Mouse (Mus musculus): Measurements from ENCODE around the gene Tmem106c. TPM values are rescaled to one million over a fixed set of nuclear protein-coding genes. Genes with fewer than 3 reads are reported as not detected.

Tmem106c gene
- 26.0 TPM for polyA plus RNA-seq (2017; shearing (Covaris generic))

DNA sequence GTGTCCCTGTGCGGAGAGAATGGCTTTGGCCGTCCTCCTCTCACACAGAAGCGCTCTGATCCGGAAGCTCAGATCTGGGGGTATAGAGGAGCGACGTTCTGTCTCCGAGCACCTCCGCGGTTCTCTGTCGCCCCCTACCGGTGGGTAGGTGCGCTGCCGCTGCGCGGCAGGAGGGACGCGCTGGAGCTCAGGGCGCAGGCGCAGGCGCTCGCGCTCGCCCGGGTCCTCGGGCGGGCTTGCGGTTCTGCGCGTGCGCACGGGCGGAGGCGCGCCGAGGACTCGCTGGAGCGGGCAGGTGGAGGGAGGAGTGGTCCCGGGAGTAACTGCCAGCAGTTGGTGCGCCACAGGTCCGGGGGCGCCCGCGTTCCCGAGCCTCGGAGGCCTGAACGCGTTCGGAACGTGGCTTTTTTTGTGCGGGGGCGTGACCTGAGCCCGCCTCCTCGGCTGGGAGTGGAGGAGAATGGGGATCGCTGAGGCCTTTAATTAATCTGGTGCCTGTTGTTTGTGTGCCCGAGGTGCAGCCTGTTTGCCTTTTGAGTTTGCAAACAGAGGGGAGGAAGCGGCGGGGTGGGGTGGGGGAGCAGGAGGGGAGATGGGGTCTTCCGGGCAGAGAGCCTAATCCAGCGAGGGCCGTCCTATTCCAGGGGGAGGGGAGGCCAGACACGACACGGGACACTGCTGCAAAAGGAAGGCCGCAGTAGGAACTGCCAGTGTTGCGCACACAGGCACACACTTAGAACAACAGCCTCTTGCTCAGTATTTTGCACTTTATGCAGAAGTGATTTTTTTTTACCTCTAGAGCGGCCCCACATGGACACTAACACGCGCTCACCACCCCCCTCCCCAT lies at the start of gene Tmem106c:
Gene Tmem106c, plus strand, starts transcription at position 212 of the 847 bp plus-strand sequence.

DNA sequence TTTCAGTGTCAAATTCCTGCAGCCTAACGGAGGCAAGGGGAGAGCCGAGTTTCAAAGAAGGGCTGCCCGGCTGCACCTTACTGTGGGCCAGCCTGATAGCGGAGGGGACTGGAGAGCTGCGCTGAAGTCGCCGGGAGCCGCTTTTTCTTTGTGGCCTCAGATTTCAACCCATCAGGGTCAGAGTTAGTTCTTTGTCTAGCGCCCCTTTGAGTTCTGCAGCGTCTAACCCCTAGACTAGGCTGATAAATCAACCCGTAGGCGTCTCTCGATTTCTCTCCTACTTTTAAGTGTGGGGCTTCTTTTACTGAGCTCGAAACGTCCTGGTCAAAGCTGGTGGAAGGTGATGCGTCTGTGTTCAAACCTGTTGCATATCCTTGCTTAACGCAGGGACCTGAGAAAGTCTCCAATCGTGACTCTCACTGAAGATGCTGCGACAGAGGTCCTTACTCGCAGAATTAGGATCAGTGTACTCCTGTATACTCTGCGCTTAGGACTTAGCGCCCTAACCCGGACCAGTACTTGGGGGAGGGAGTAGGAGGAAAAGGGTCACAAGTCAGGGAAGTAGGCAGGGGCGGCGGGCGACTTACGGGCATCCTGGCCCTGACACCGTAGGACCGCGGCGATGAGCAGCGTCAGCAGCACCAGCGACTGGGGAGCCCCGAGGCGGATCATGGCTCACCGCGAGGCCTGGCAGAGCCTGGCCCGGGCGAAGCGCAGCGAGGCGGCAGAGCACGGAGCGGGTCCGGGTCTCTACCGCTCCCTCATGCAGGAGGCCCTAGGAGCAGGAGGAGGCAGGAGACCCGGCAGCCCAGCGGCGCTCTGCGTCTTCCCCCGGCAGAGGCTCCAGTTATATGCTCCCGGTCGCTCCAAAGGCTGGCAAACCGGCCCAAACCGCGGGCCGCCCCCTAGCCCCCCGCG lies 40.1 kb downstream of the Tmem106c start, which contains the start of gene Col2a1:
Gene Col2a1, minus strand, starts transcription at position 874 of the 918 bp plus-strand sequence.

Other genes with a start within 250 kb of the Tmem106c start
- 0.12 TPM for gene Endou, start 232.9 kb upstream of the Tmem106c start, polyA plus RNA-seq (2017; shearing (Covaris generic))
- 2.5 TPM for gene Rapgef3, start 196.2 kb upstream of the Tmem106c start, polyA plus RNA-seq (2017; shearing (Covaris generic))
- 57.0 TPM for gene Slc48a1, start 185.7 kb upstream of the Tmem106c start, polyA plus RNA-seq (2017; shearing (Covaris generic))
- 109 TPM for gene Hdac7, start 119.7 kb upstream of the Tmem106c start, polyA plus RNA-seq (2017; shearing (Covaris generic))
- gene Vdr, start 53.6 kb upstream of the Tmem106c start, polyA plus RNA-seq (2017; shearing (Covaris generic)), result 0.38 TPM
- not detected for gene Col2a1, start 40.5 kb downstream of the Tmem106c start, polyA plus RNA-seq (2017; shearing (Covaris generic))
- gene Pfkm, start 128.4 kb downstream of the Tmem106c start, polyA plus RNA-seq (2017; shearing (Covaris generic)), result 12.7 TPM
- 45.7 TPM for gene Senp1, start 129.5 kb downstream of the Tmem106c start, polyA plus RNA-seq (2017; shearing (Covaris generic))
- 40.0 TPM for gene Asb8, start 201.4 kb downstream of the Tmem106c start, polyA plus RNA-seq (2017; shearing (Covaris generic))
- gene Ccdc184, start 203.0 kb downstream of the Tmem106c start, polyA plus RNA-seq (2017; shearing (Covaris generic)), result 0.07 TPM
- not detected for gene Olfr288, start 231.3 kb downstream of the Tmem106c start, polyA plus RNA-seq (2017; shearing (Covaris generic))

All from CD4-positive, CD25-positive, alpha-beta regulatory T cell (primary cell).